Mouse (Mus musculus) megakaryocyte, embryonic 14.5 days (primary cell): ENCODE measurements around the gene Naaa.

Experiments
- FLI1 ChIP-seq: IDR thresholded peaks from 2 replicates; pipeline ENCODE4 v1.6.1; 2012; ENCODE audit warnings: low read length, inconsistent platforms, mixed read lengths
- GATA1 ChIP-seq: IDR thresholded peaks from 3 replicates; pipeline ENCODE4 v1.6.1; 2012; ENCODE audit warnings: mixed read lengths, low read length, inconsistent platforms, borderline replicate concordance

GRCm38 (mm10) chr5:92282571-92282970, 4.6 kb upstream of the Naaa start:
- TF ChIP-seq GATA1 (no peak), FLI1 (no peak)
